Mouse (Mus musculus): ENCODE measurements around the gene Mrgpra3.

The Mrgpra3 gene

GRCm38 (mm10) chr7:47601272-47601671 lies at the start of gene Mrgpra3:
TSS of gene Mrgpra3 (minus strand) at chr7:47601372.
- no peak for DNase-seq (ENCODE audit: low spot score)
